Mouse (Mus musculus): ENCODE results near the gene Ptpn1. TPM values are rescaled to one million over a fixed set of nuclear protein-coding genes. Genes with fewer than 3 reads are reported as not detected.
A peak's percentile ranks its signal among the peaks of the same experiment; 100 is the strongest.

Gene Ptpn1
- polyA plus RNA-seq, 1 experiment from 2014 or later, result 49.7 TPM

- Histone ChIP-seq H3K4me3 (ENCODE audit: low read depth, low read length) (no peak overlapping the region), H3K27me3 (replicated peaks; ENCODE audit: control insufficient read depth, insufficient read depth, low read length) (no peaks in the 10 kb centered on the region), H3K27ac (replicated peaks; ENCODE audit: low read depth, low read length) (no peak overlapping the region), H3K9me3 (ENCODE audit: control insufficient read depth, low read length) (no peaks in the 10 kb centered on the region), H3K4me1 (ENCODE audit: control insufficient read depth, insufficient read depth, low read length) (peaks cover 4% of the 10 kb centered on the region), H3K36me3 (ENCODE audit: control insufficient read depth, insufficient read depth, low read length) (peaks cover 36% of the 10 kb centered on the region), H3K9ac (ENCODE audit: low read depth, low read length) (no peak overlapping the region), H3K4me2 (ENCODE audit: low read depth, low read length) (no peak overlapping the region)
- ATAC-seq (ENCODE audit: low read depth) (no peak), DNase-seq (ENCODE audit: low spot score) (no peak)
- 87% methylated on average over 4 of the region's 4 CpGs for WGBS
Observed at GRCm38 (mm10) chr2:167963176-167963575, 31.3 kb downstream of the Ptpn1 start.

GRCm38 (mm10) chr2:167963778-167964300, 32.0 kb downstream of the Ptpn1 start:
- H3K4me1 ChIP-seq (ENCODE audit: control insufficient read depth, insufficient read depth, low read length), result peaks cover 4% of the 10 kb centered on the region
- WGBS, result 87% methylated on average over 9 of the region's 9 CpGs
- H3K9ac ChIP-seq (ENCODE audit: low read depth, low read length), result no peak overlapping the region
- H3K36me3 ChIP-seq (ENCODE audit: control insufficient read depth, insufficient read depth, low read length), result peaks cover 42% of the 10 kb centered on the region
- H3K27ac ChIP-seq (replicated peaks; ENCODE audit: low read depth, low read length), result no peak overlapping the region
- no peaks in the 10 kb centered on the region for H3K9me3 ChIP-seq (ENCODE audit: control insufficient read depth, low read length)
- no peak overlapping the region for H3K4me2 ChIP-seq (ENCODE audit: low read depth, low read length)
- H3K4me3 ChIP-seq (ENCODE audit: low read depth, low read length), result no peak overlapping the region
- H3K27me3 ChIP-seq (replicated peaks; ENCODE audit: control insufficient read depth, insufficient read depth, low read length), result no peaks in the 10 kb centered on the region
- ATAC-seq (ENCODE audit: low read depth) (no peak), DNase-seq (ENCODE audit: low spot score) (no peak)

GRCm38 (mm10) chr2:167964320-167964719, 32.5 kb downstream of the Ptpn1 start:
- H3K4me3 ChIP-seq (ENCODE audit: low read depth, low read length), result no peak overlapping the region
- DNase-seq (ENCODE audit: low spot score) (no peak), ATAC-seq (ENCODE audit: low read depth) (no peak)
- 92% methylated on average over 9 of the region's 9 CpGs for whole genome bisulfite sequencing
- no peaks in the 10 kb centered on the region for H3K27me3 ChIP-seq (replicated peaks; ENCODE audit: control insufficient read depth, insufficient read depth, low read length)
- no peak overlapping the region for H3K9ac ChIP-seq (ENCODE audit: low read depth, low read length)
- H3K4me1 ChIP-seq (ENCODE audit: control insufficient read depth, insufficient read depth, low read length), result peaks cover under 1% of the 10 kb centered on the region; the same call in 1 of the 2 replicates
- H3K27ac ChIP-seq (replicated peaks; ENCODE audit: low read depth, low read length), result no peak overlapping the region
- H3K9me3 ChIP-seq (ENCODE audit: control insufficient read depth, low read length), result no peaks in the 10 kb centered on the region
- peaks cover 47% of the 10 kb centered on the region for H3K36me3 ChIP-seq (ENCODE audit: control insufficient read depth, insufficient read depth, low read length)
- no peak overlapping the region for H3K4me2 ChIP-seq (ENCODE audit: low read depth, low read length)

GRCm38 (mm10) chr2:167965911-167966310, 34.1 kb downstream of the Ptpn1 start:
- no peak overlapping the region for H3K4me3 ChIP-seq (ENCODE audit: low read depth, low read length)
- peaks cover 52% of the 10 kb centered on the region for H3K36me3 ChIP-seq (ENCODE audit: control insufficient read depth, insufficient read depth, low read length)
- ATAC-seq (ENCODE audit: low read depth), result no peak
- DNase-seq (ENCODE audit: low spot score), result no peak
- no peak overlapping the region for H3K27ac ChIP-seq (replicated peaks; ENCODE audit: low read depth, low read length)
- 89% methylated on average over 3 of the region's 3 CpGs for WGBS
- no peak overlapping the region for H3K9ac ChIP-seq (ENCODE audit: low read depth, low read length)
- H3K4me1 ChIP-seq (ENCODE audit: control insufficient read depth, insufficient read depth, low read length), result no peaks in the 10 kb centered on the region
- no peak overlapping the region for H3K4me2 ChIP-seq (ENCODE audit: low read depth, low read length)
- no peaks in the 10 kb centered on the region for H3K27me3 ChIP-seq (replicated peaks; ENCODE audit: control insufficient read depth, insufficient read depth, low read length)
- no peaks in the 10 kb centered on the region for H3K9me3 ChIP-seq (ENCODE audit: control insufficient read depth, low read length)

- WGBS, result 89% methylated on average over 7 of the region's 7 CpGs
- no peak overlapping the region for H3K9ac ChIP-seq (ENCODE audit: low read depth, low read length)
- DNase-seq (ENCODE audit: low spot score) (no peak), ATAC-seq (ENCODE audit: low read depth) (no peak)
- no peaks in the 10 kb centered on the region for H3K27me3 ChIP-seq (replicated peaks; ENCODE audit: control insufficient read depth, insufficient read depth, low read length)
- no peak overlapping the region for H3K4me2 ChIP-seq (ENCODE audit: low read depth, low read length)
- peaks cover 75% of the 10 kb centered on the region for H3K36me3 ChIP-seq (ENCODE audit: control insufficient read depth, insufficient read depth, low read length)
- no peaks in the 10 kb centered on the region for H3K4me1 ChIP-seq (ENCODE audit: control insufficient read depth, insufficient read depth, low read length)
- H3K9me3 ChIP-seq (ENCODE audit: control insufficient read depth, low read length), result no peaks in the 10 kb centered on the region
- no peak overlapping the region for H3K27ac ChIP-seq (replicated peaks; ENCODE audit: low read depth, low read length)
- H3K4me3 ChIP-seq (ENCODE audit: low read depth, low read length), result no peak overlapping the region
Observed at GRCm38 (mm10) chr2:167968504-167968903, 36.6 kb downstream of the Ptpn1 start.

- peaks cover 80% of the 10 kb centered on the region for H3K36me3 ChIP-seq (ENCODE audit: control insufficient read depth, insufficient read depth, low read length)
- H3K9ac ChIP-seq (ENCODE audit: low read depth, low read length), result no peak overlapping the region
- no peak overlapping the region for H3K27ac ChIP-seq (replicated peaks; ENCODE audit: low read depth, low read length)
- no peak overlapping the region for H3K4me2 ChIP-seq (ENCODE audit: low read depth, low read length)
- no peaks in the 10 kb centered on the region for H3K27me3 ChIP-seq (replicated peaks; ENCODE audit: control insufficient read depth, insufficient read depth, low read length)
- WGBS, result 79% methylated on average over 10 of the region's 10 CpGs
- H3K9me3 ChIP-seq (ENCODE audit: control insufficient read depth, low read length), result no peaks in the 10 kb centered on the region
- no peak overlapping the region for H3K4me3 ChIP-seq (ENCODE audit: low read depth, low read length)
- H3K4me1 ChIP-seq (ENCODE audit: control insufficient read depth, insufficient read depth, low read length), result no peaks in the 10 kb centered on the region
- DNase-seq (ENCODE audit: low spot score), result no peak
- ATAC-seq (ENCODE audit: low read depth), result no peak
Observed at GRCm38 (mm10) chr2:167969851-167970541, 38.1 kb downstream of the Ptpn1 start.

GRCm38 (mm10) chr2:167972146-167972545, 40.3 kb downstream of the Ptpn1 start:
- WGBS, result 72% methylated on average over 5 of the region's 5 CpGs
- Histone ChIP-seq H3K27me3 (replicated peaks; ENCODE audit: control insufficient read depth, insufficient read depth, low read length) (no peaks in the 10 kb centered on the region), H3K36me3 (ENCODE audit: control insufficient read depth, insufficient read depth, low read length) (peaks cover 85% of the 10 kb centered on the region), H3K27ac (replicated peaks; ENCODE audit: low read depth, low read length) (no peak overlapping the region), H3K9ac (ENCODE audit: low read depth, low read length) (peak overlapping the region; percentile 15; the same call in 1 of the 2 replicates), H3K9me3 (ENCODE audit: control insufficient read depth, low read length) (no peaks in the 10 kb centered on the region), H3K4me3 (ENCODE audit: low read depth, low read length) (no peak overlapping the region), H3K4me1 (ENCODE audit: control insufficient read depth, insufficient read depth, low read length) (no peaks in the 10 kb centered on the region), H3K4me2 (ENCODE audit: low read depth, low read length) (no peak overlapping the region)
- no peak for ATAC-seq (ENCODE audit: low read depth)
- no peak for DNase-seq (ENCODE audit: low spot score)

- peaks cover 85% of the 10 kb centered on the region for H3K36me3 ChIP-seq (ENCODE audit: control insufficient read depth, insufficient read depth, low read length)
- DNase-seq (ENCODE audit: low spot score) (no peak), ATAC-seq (ENCODE audit: low read depth) (no peak)
- H3K27ac ChIP-seq (replicated peaks; ENCODE audit: low read depth, low read length), result no peak overlapping the region
- WGBS, result 40% methylated on average over 1 of the region's 1 CpGs
- no peaks in the 10 kb centered on the region for H3K9me3 ChIP-seq (ENCODE audit: control insufficient read depth, low read length)
- H3K4me3 ChIP-seq (ENCODE audit: low read depth, low read length), result no peak overlapping the region
- peak overlapping the region; percentile 15; the same call in 1 of the 2 replicates for H3K9ac ChIP-seq (ENCODE audit: low read depth, low read length)
- no peaks in the 10 kb centered on the region for H3K4me1 ChIP-seq (ENCODE audit: control insufficient read depth, insufficient read depth, low read length)
- H3K4me2 ChIP-seq (ENCODE audit: low read depth, low read length), result no peak overlapping the region
- H3K27me3 ChIP-seq (replicated peaks; ENCODE audit: control insufficient read depth, insufficient read depth, low read length), result no peaks in the 10 kb centered on the region
Observed at GRCm38 (mm10) chr2:167972809-167973208, 41.0 kb downstream of the Ptpn1 start.

- ATAC-seq (ENCODE audit: low read depth) (no peak), DNase-seq (ENCODE audit: low spot score) (no peak)
- 88% methylated on average over 10 of the region's 12 CpGs for WGBS
- Histone ChIP-seq H3K9me3 (ENCODE audit: control insufficient read depth, low read length) (no peaks in the 10 kb centered on the region), H3K9ac (ENCODE audit: low read depth, low read length) (no peak overlapping the region), H3K36me3 (ENCODE audit: control insufficient read depth, insufficient read depth, low read length) (peaks cover 87% of the 10 kb centered on the region), H3K4me1 (ENCODE audit: control insufficient read depth, insufficient read depth, low read length) (no peaks in the 10 kb centered on the region), H3K27ac (replicated peaks; ENCODE audit: low read depth, low read length) (no peak overlapping the region), H3K4me3 (ENCODE audit: low read depth, low read length) (no peak overlapping the region), H3K4me2 (ENCODE audit: low read depth, low read length) (no peak overlapping the region), H3K27me3 (replicated peaks; ENCODE audit: control insufficient read depth, insufficient read depth, low read length) (no peaks in the 10 kb centered on the region)
Observed at GRCm38 (mm10) chr2:167975746-167976145, 43.9 kb downstream of the Ptpn1 start.

Measured in embryonic facial prominence, embryonic 14.5 days (tissue).